In the genomic region with DNA sequence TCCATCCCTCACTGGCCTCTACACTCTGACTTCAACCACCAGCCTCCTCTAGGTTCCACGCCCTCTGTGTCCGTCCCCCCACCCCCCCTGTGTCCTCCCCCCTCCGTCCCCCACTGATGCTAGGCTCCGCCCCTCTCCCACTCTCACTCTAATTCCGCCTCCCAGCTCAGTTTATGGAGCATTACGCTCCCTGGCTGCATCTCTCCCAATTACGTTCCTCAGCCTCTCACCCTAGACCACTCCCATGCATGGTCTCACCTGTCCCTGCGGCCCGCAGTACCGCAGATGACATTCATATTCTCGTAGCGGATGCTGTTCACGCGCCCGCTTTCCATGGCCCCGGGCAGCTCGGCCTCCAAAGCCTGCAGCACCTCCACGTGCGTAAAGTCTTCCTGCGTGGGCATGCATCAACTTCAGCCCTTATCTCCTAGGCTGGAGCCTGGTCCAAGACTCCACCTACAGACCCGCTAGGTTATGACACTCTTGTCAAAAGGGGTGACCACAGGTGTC, we compare ENCODE assay signal across 7 mouse cellular contexts. TPM values are rescaled to one million over a fixed set of nuclear protein-coding genes. Genes with fewer than 3 reads are reported as not detected.
DNase-seq lines count a peak whose midpoint lies in the region; ATAC-seq and TF ChIP-seq lines count a peak whose summit lies in the region.

No protein-coding gene starts in this region.

- 8% methylated on average over 21 of the region's 21 CpGs for WGBS in lung, adult 2 months
- 8% methylated on average over 21 of the region's 21 CpGs for WGBS in forebrain, embryonic 13.5 days
- WGBS in liver, embryonic 14.5 days (ENCODE audit: insufficient replicate concordance): 16% methylated on average over 21 of the region's 21 CpGs

- TF ChIP-seq EP300 in liver, embryonic 14.5 days (IDR thresholded peaks at IDR 0.05; ENCODE audit: low read depth): no peak

- no peaks in the 10 kb centered on the region for H3K36me3 ChIP-seq in forebrain, embryonic 13.5 days (ENCODE audit: poor library complexity, severe bottlenecking)
- no peaks in the 10 kb centered on the region for H3K36me3 ChIP-seq in liver, embryonic 14.5 days (replicated peaks; ENCODE audit: control insufficient read depth, insufficient read depth, low read depth)

- H3K4me1 ChIP-seq in lung, adult 2 months (ENCODE audit: control insufficient read depth, insufficient read depth, low read length): peaks cover 6% of the 10 kb centered on the region
- peaks cover 37% of the 10 kb centered on the region for H3K4me1 ChIP-seq in forebrain, embryonic 13.5 days
- H3K4me1 ChIP-seq in liver, embryonic 14.5 days (replicated peaks; ENCODE audit: control insufficient read depth in 2 of 2, insufficient read depth in 2 of 2, low read length in 1 of 2): peaks cover 0 to 3% of the 10 kb centered on the region in 2 experiments; a peak in 1 of 4 replicates

- ATAC-seq in forebrain, embryonic 13.5 days: peak; percentile 25
- no peak for ATAC-seq in liver, embryonic 14.5 days (ENCODE audit: insufficient read depth)
- ATAC-seq in monocyte, adult 5-6 weeks (replicated peaks; ENCODE audit: insufficient number of reproducible peaks, low FRiP score, low TSS enrichment, poor library complexity, severe bottlenecking): no peak

- no peak overlapping the region for H3K4me3 ChIP-seq in lung, adult 2 months (replicated peaks; ENCODE audit: extremely low read depth, low read depth, low read length)
- H3K4me3 ChIP-seq in forebrain, embryonic 13.5 days: peak overlapping the region; percentile 49
- H3K4me3 ChIP-seq in liver, embryonic 14.5 days (ENCODE audit: insufficient read depth in 1 of 2, low read depth in 2 of 2, low read length in 2 of 2): no peak overlapping the region

- no peak for TF ChIP-seq POLR2A in lung, adult 2 months (IDR thresholded peaks at IDR 0.05; ENCODE audit: borderline replicate concordance, extremely low read depth, low read depth, low read length)

- H3K27me3 ChIP-seq in forebrain, embryonic 13.5 days: peaks cover 48% of the 10 kb centered on the region
- H3K27me3 ChIP-seq in liver, embryonic 14.5 days (ENCODE audit: control insufficient read depth, insufficient read depth, low read length): peaks cover 50% of the 10 kb centered on the region

- DNase-seq in lung, adult 2 months: peak; percentile 10
- DNase-seq in lung, adult 18-20 months: no peak
- peak; percentile 64 to 69 for DNase-seq in cerebellum, adult 18-20 months
- DNase-seq in liver, embryonic 14.5 days (ENCODE audit: low read depth in 3 of 3, low spot score in 3 of 3): no peak
- DNase-seq in adipocyte (ENCODE audit: low spot score): no peak

- no peaks in the 10 kb centered on the region for H3K9me3 ChIP-seq in forebrain, embryonic 13.5 days (replicated peaks)
- H3K9me3 ChIP-seq in liver, embryonic 14.5 days (ENCODE audit: control insufficient read depth, low read length): no peaks in the 10 kb centered on the region

- H3K27ac ChIP-seq in forebrain, embryonic 13.5 days: peak overlapping the region; percentile 85; the same call in 1 of the 2 replicates
- no peak overlapping the region for H3K27ac ChIP-seq in liver, embryonic 14.5 days

- no peak for TF ChIP-seq CTCF in lung, adult 2 months (IDR thresholded peaks at IDR 0.05; ENCODE audit: insufficient read depth, low read length)
- TF ChIP-seq CTCF in liver, embryonic 14.5 days (IDR thresholded peaks at IDR 0.05; ENCODE audit: low read depth): no peak

- peak overlapping the region; percentile 88 for H3K4me2 ChIP-seq in forebrain, embryonic 13.5 days
- peak overlapping the region; percentile 73; the same call in 1 of the 2 replicates for H3K4me2 ChIP-seq in liver, embryonic 14.5 days (ENCODE audit: low read depth)

- H3K9ac ChIP-seq in forebrain, embryonic 13.5 days: peak overlapping the region; percentile 70
- no peak overlapping the region for H3K9ac ChIP-seq in liver, embryonic 14.5 days (replicated peaks)

RNA-seq across cellular contexts. Expression of gene Syt3, which starts 23.1 kb away (rescaled TPM):
- polyA plus RNA-seq in lung, adult 2 months (2012; rRNA removed): 2.8 and 3.1 TPM in 2 replicates
- polyA plus RNA-seq in forebrain, embryonic 13.5 days (2015; fragmentation: Nextera tagmentation; extraction: Ambion mirVana): 10.1 and 10.6 TPM in 2 replicates
- 0.02 and 0.06 TPM in 2 replicates for polyA plus RNA-seq in liver, embryonic 14.5 days (2012; rRNA removed)
- 0.14 TPM in 1 of 2 replicates, not detected in the other for polyA plus RNA-seq in liver, embryonic 14.5 days (2014; fragmentation: Nextera tagmentation; extraction: Ambion mirVana)
- total RNA-seq in monocyte, adult 5-6 weeks (2017): not detected in 3 replicates

RNA-seq across cellular contexts. Expression of gene 1700008O03Rik, which starts 24.8 kb away (rescaled TPM):
- polyA plus RNA-seq in lung, adult 2 months (2012; rRNA removed): 0.98 and 1.2 TPM in 2 replicates
- 0.59 and 1.1 TPM in 2 replicates for polyA plus RNA-seq in forebrain, embryonic 13.5 days (2015; fragmentation: Nextera tagmentation; extraction: Ambion mirVana)
- polyA plus RNA-seq in liver, embryonic 14.5 days (2012; rRNA removed): 0.06 and 0.12 TPM in 2 replicates
- not detected in 2 replicates for polyA plus RNA-seq in liver, embryonic 14.5 days (2014; fragmentation: Nextera tagmentation; extraction: Ambion mirVana)
- total RNA-seq in monocyte, adult 5-6 weeks (2017): 3.5 TPM in 1 of 3 replicates, not detected in the others

RNA-seq across cellular contexts. Expression of gene Shank1, which starts 50.8 kb away (rescaled TPM):
- polyA plus RNA-seq in lung, adult 2 months (2012; rRNA removed): 0.44 and 0.65 TPM in 2 replicates
- 13.2 and 15.1 TPM in 2 replicates for polyA plus RNA-seq in forebrain, embryonic 13.5 days (2015; fragmentation: Nextera tagmentation; extraction: Ambion mirVana)
- polyA plus RNA-seq in liver, embryonic 14.5 days (2012; rRNA removed): 0.04 and 0.06 TPM in 2 replicates
- polyA plus RNA-seq in liver, embryonic 14.5 days (2014; fragmentation: Nextera tagmentation; extraction: Ambion mirVana): 0.05 TPM in 1 of 2 replicates, not detected in the other
- 0.19 to 1.2 TPM in 2 of 3 replicates, not detected in the other for total RNA-seq in monocyte, adult 5-6 weeks (2017)

RNA-seq across cellular contexts. Expression of gene Clec11a, which starts 54.1 kb away (rescaled TPM):
- polyA plus RNA-seq in lung, adult 2 months (2012; rRNA removed): 9.4 and 11.5 TPM in 2 replicates
- 3.0 and 3.4 TPM in 2 replicates for polyA plus RNA-seq in forebrain, embryonic 13.5 days (2015; fragmentation: Nextera tagmentation; extraction: Ambion mirVana)
- 0.34 and 0.38 TPM in 2 replicates for polyA plus RNA-seq in liver, embryonic 14.5 days (2012; rRNA removed)
- polyA plus RNA-seq in liver, embryonic 14.5 days (2014; fragmentation: Nextera tagmentation; extraction: Ambion mirVana): 0.33 and 0.51 TPM in 2 replicates
- 0.49 to 1.6 TPM (median 0.85 TPM) in 3 replicates for total RNA-seq in monocyte, adult 5-6 weeks (2017)

Comparison
In these comparisons a context has a peak if more than half of its experiments do, and no peak if none do; other contexts are left out.
1. DNase-seq: peak in lung, adult 2 months (single experiment) and cerebellum, adult 18-20 months (2 of 2); none in lung, adult 18-20 months (0 of 2), liver, embryonic 14.5 days (0 of 3) and adipocyte (single experiment).